Comparison of ENCODE assay signal across 8 mouse cellular contexts in the genomic region with DNA sequence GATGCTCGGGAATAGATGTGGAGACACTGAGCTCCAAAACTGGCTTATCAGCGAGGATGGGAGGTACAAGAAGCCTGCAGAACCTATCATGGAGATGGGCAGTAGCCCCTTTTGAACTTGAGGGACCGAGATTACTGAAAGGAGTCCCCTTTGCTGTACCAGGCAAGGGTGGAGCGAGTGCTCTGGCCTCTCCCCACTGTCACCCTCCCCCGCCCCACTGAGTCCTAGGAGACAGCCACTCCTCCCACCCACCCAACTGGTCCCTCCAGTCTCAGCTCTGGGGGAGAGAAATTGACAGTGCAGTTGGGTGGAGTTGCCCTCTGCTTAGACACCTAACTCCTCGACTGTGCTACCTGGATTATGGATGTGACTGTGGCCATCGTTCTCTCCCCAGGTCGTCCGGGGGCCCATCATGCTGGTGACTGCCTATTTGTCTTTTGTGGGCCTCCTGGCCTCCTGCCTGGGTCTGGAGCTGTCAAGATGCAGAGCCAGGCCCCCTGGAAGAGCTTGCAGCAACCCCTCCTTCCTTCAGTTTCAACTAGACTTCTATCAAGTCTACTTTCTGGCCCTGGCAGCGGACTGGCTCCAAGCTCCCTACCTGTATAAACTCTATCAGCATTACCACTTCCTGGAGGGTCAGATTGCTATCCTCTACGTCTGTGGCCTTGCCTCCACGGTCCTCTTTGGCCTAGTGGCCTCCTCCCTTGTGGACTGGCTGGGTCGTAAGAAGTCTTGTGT. TPM values are rescaled to one million over a fixed set of nuclear protein-coding genes. Genes with fewer than 3 reads are reported as not detected.
A peak's percentile ranks its signal among the peaks of the same experiment; 100 is the strongest.
DNase-seq lines count a peak whose midpoint lies in the region; ATAC-seq and TF ChIP-seq lines count a peak whose summit lies in the region.
"Had no signal": no experiment of that assay in that cellular context is flagged by ENCODE, and none has a peak within 500 bp of the region (broad histone marks: within the 10 kb centered on the region; RNA-seq: fewer than 3 reads in every experiment).

No protein-coding gene starts in this region.

- peak overlapping the region; percentile 66 for H3K9ac ChIP-seq in neural tube, embryonic 11.5 days (ENCODE audit: low read length)
- H3K9ac ChIP-seq in hindbrain, embryonic 14.5 days, result peak overlapping the region; percentile 77
- peak overlapping the region; percentile 74 for H3K9ac ChIP-seq in midbrain, embryonic 12.5 days (replicated peaks)

- no peak; the same call in 1 of the 2 replicates for ATAC-seq in neural tube, embryonic 11.5 days (ENCODE audit: insufficient read depth, low FRiP score, low TSS enrichment)
- ATAC-seq in hindbrain, embryonic 14.5 days (ENCODE audit: low FRiP score), result no peak
- peak; percentile 35; the same call in 1 of the 2 replicates for ATAC-seq in midbrain, embryonic 12.5 days (ENCODE audit: low FRiP score, low read depth)

- H3K27me3 ChIP-seq in neural tube, embryonic 11.5 days (ENCODE audit: control insufficient read depth, insufficient read depth, low read length), result no peaks in the 10 kb centered on the region
- H3K27me3 ChIP-seq in hindbrain, embryonic 14.5 days (ENCODE audit: control insufficient read depth, insufficient read depth, low read length), result no peaks in the 10 kb centered on the region
- H3K27me3 ChIP-seq in midbrain, embryonic 12.5 days, result no peaks in the 10 kb centered on the region

- intact Hi-C loops in left cerebral cortex, postnatal 4 days (cut with DNase I), result no loop called here

- no peak for TF ChIP-seq CTCF in cortical plate, adult 2 months (IDR thresholded peaks at IDR 0.05; ENCODE audit: extremely low read depth, insufficient read depth, low read length)

- no peak for DNase-seq in neural tube, embryonic 11.5 days (ENCODE audit: low spot score)
- DNase-seq in neural tube, embryonic 10.5 days (ENCODE audit: extremely low spot score, low spot score), result no peak
- DNase-seq in hindbrain, embryonic 14.5 days (ENCODE audit: low spot score), result no peak
- DNase-seq in layer of hippocampus, adult 8-10 months (ENCODE audit: low spot score in 2 of 2), result no peak
- no peak for DNase-seq in left cerebral cortex, postnatal 4 days

- no peaks in the 10 kb centered on the region for H3K9me3 ChIP-seq in neural tube, embryonic 11.5 days (ENCODE audit: control insufficient read depth, low read length)
- no peaks in the 10 kb centered on the region for H3K9me3 ChIP-seq in hindbrain, embryonic 14.5 days (ENCODE audit: control insufficient read depth, low read length)
- no peaks in the 10 kb centered on the region for H3K9me3 ChIP-seq in midbrain, embryonic 12.5 days

- peak overlapping the region; percentile 89 for H3K4me2 ChIP-seq in neural tube, embryonic 11.5 days (ENCODE audit: low read depth)
- H3K4me2 ChIP-seq in hindbrain, embryonic 14.5 days (replicated peaks), result peak overlapping the region; percentile 94
- H3K4me2 ChIP-seq in midbrain, embryonic 12.5 days (replicated peaks), result peak overlapping the region; percentile 95

- peaks cover 7% of the 10 kb centered on the region; the same call in 1 of the 2 replicates for H3K4me1 ChIP-seq in neural tube, embryonic 11.5 days (ENCODE audit: control insufficient read depth, insufficient read depth, low read length)
- H3K4me1 ChIP-seq in cortical plate, adult 2 months (ENCODE audit: control insufficient read depth, insufficient read depth, low read length), result 0 out of 2 replicates have a peak, but pooled peaks cover 2% of the 10 kb centered on the region
- H3K4me1 ChIP-seq in hindbrain, embryonic 14.5 days (replicated peaks; ENCODE audit: control insufficient read depth, insufficient read depth, low read length), result peaks cover 9% of the 10 kb centered on the region
- peaks cover 16% of the 10 kb centered on the region for H3K4me1 ChIP-seq in midbrain, embryonic 12.5 days

- peak; percentile 55; the same call in 1 of the 2 replicates for TF ChIP-seq POLR2A in cortical plate, adult 2 months (IDR thresholded peaks at IDR 0.05; ENCODE audit: extremely low read depth, insufficient read depth, low read length)

- H3K36me3 ChIP-seq in neural tube, embryonic 11.5 days (ENCODE audit: control insufficient read depth, insufficient read depth, low read length), result peaks cover 2% of the 10 kb centered on the region; the same call in 1 of the 2 replicates
- peaks cover 26% of the 10 kb centered on the region for H3K36me3 ChIP-seq in hindbrain, embryonic 14.5 days (replicated peaks; ENCODE audit: control insufficient read depth, insufficient read depth)
- peaks cover 26% of the 10 kb centered on the region for H3K36me3 ChIP-seq in midbrain, embryonic 12.5 days

- H3K4me3 ChIP-seq in neural tube, embryonic 11.5 days (ENCODE audit: low read depth, low read length), result peak overlapping the region; percentile 67
- H3K4me3 ChIP-seq in cortical plate, adult 2 months (ENCODE audit: insufficient read depth, low read length), result peak overlapping the region; percentile 90
- peak overlapping the region; percentile 74 for H3K4me3 ChIP-seq in hindbrain, embryonic 14.5 days (replicated peaks; ENCODE audit: low read length)
- peak overlapping the region; percentile 79 for H3K4me3 ChIP-seq in midbrain, embryonic 12.5 days

- H3K27ac ChIP-seq in neural tube, embryonic 11.5 days (ENCODE audit: low read depth, low read length), result peak overlapping the region; percentile 63; the same call in 1 of the 2 replicates
- peak overlapping the region; percentile 87 for H3K27ac ChIP-seq in cortical plate, adult 2 months (ENCODE audit: insufficient read depth, low read length)
- peak overlapping the region; percentile 80 for H3K27ac ChIP-seq in hindbrain, embryonic 14.5 days
- H3K27ac ChIP-seq in midbrain, embryonic 12.5 days (replicated peaks), result peak overlapping the region; percentile 83; the same call in 1 of the 2 replicates

- 34% methylated on average over 13 of the region's 13 CpGs for WGBS in neural tube, embryonic 11.5 days
- 35% methylated on average over 13 of the region's 13 CpGs for WGBS in hindbrain, embryonic 14.5 days
- WGBS in midbrain, embryonic 12.5 days, result 33% methylated on average over 12 of the region's 13 CpGs

RNA-seq across cellular contexts. Expression of a gene that starts 0.7 kb away (rescaled TPM):
- polyA plus RNA-seq in neural tube, embryonic 11.5 days (2014; fragmentation: Nextera tagmentation; extraction: Ambion mirVana), result 59.7 and 66.7 TPM in 2 replicates
- 54.0 and 55.5 TPM in 2 replicates for polyA plus RNA-seq in cortical plate, adult 2 months (2012; rRNA removed)
- 60.6 and 61.8 TPM in 2 replicates for polyA plus RNA-seq in hindbrain, embryonic 14.5 days (2014; fragmentation: Nextera tagmentation; extraction: Ambion mirVana)
- 51.9 and 57.7 TPM in 2 replicates for polyA plus RNA-seq in midbrain, embryonic 12.5 days (2016; fragmentation: Nextera tagmentation; extraction: Ambion mirVana)
- 10 to 100 TPM; 36.9 to 41.8 (median 38.5) TPM for total RNA-seq in layer of hippocampus, adult 8-10 months (2022)
- 10 to 100 TPM; 31.4 to 33.7 TPM for total RNA-seq in left cerebral cortex, postnatal 4 days (2021)

RNA-seq across cellular contexts. Expression of a gene that starts 9.6 kb away (rescaled TPM):
- 0.20 and 0.39 TPM in 2 replicates for polyA plus RNA-seq in neural tube, embryonic 11.5 days (2014; fragmentation: Nextera tagmentation; extraction: Ambion mirVana)
- 0.04 and 0.15 TPM in 2 replicates for polyA plus RNA-seq in cortical plate, adult 2 months (2012; rRNA removed)
- not detected in 2 replicates for polyA plus RNA-seq in hindbrain, embryonic 14.5 days (2014; fragmentation: Nextera tagmentation; extraction: Ambion mirVana)
- polyA plus RNA-seq in midbrain, embryonic 12.5 days (2016; fragmentation: Nextera tagmentation; extraction: Ambion mirVana), result 0.26 and 0.28 TPM in 2 replicates
- under 1 TPM in 1 of 4 experiments, not detected in 3; 0.16 TPM for total RNA-seq in layer of hippocampus, adult 8-10 months (2022)
- total RNA-seq in left cerebral cortex, postnatal 4 days (2021), result not detected
- total RNA-seq: common myeloid progenitor, adult 5-6 weeks had no signal

RNA-seq across cellular contexts. Expression of a gene that starts 16.1 kb away (rescaled TPM):
- 36.2 and 37.9 TPM in 2 replicates for polyA plus RNA-seq in neural tube, embryonic 11.5 days (2014; fragmentation: Nextera tagmentation; extraction: Ambion mirVana)
- 0.52 and 1.6 TPM in 2 replicates for polyA plus RNA-seq in cortical plate, adult 2 months (2012; rRNA removed)
- polyA plus RNA-seq in hindbrain, embryonic 14.5 days (2014; fragmentation: Nextera tagmentation; extraction: Ambion mirVana), result 6.8 and 7.0 TPM in 2 replicates
- polyA plus RNA-seq in midbrain, embryonic 12.5 days (2016; fragmentation: Nextera tagmentation; extraction: Ambion mirVana), result 33.6 and 38.4 TPM in 2 replicates
- total RNA-seq in layer of hippocampus, adult 8-10 months (2022), result 1 to 10 TPM in 2 of 4 experiments, under 1 TPM in 2; 0.67 to 2.4 (median 1.1) TPM
- 1 to 10 TPM; 8.5 to 9.9 TPM for total RNA-seq in left cerebral cortex, postnatal 4 days (2021)

RNA-seq across cellular contexts. Expression of a gene that starts 22.6 kb away (rescaled TPM):
- 24.0 and 26.4 TPM in 2 replicates for polyA plus RNA-seq in neural tube, embryonic 11.5 days (2014; fragmentation: Nextera tagmentation; extraction: Ambion mirVana)
- 11.3 and 12.3 TPM in 2 replicates for polyA plus RNA-seq in cortical plate, adult 2 months (2012; rRNA removed)
- polyA plus RNA-seq in hindbrain, embryonic 14.5 days (2014; fragmentation: Nextera tagmentation; extraction: Ambion mirVana), result 6.2 and 6.7 TPM in 2 replicates
- polyA plus RNA-seq in midbrain, embryonic 12.5 days (2016; fragmentation: Nextera tagmentation; extraction: Ambion mirVana), result 13.6 and 19.2 TPM in 2 replicates
- total RNA-seq in layer of hippocampus, adult 8-10 months (2022), result 10 to 100 TPM; 14.5 to 20.7 (median 16.5) TPM
- 10 to 100 TPM; 15.9 to 16.9 TPM for total RNA-seq in left cerebral cortex, postnatal 4 days (2021)

RNA-seq across cellular contexts. Expression of a gene that starts 46.0 kb away (rescaled TPM):
- 386 and 396 TPM in 2 replicates for polyA plus RNA-seq in neural tube, embryonic 11.5 days (2014; fragmentation: Nextera tagmentation; extraction: Ambion mirVana)
- polyA plus RNA-seq in cortical plate, adult 2 months (2012; rRNA removed), result 466 and 495 TPM in 2 replicates
- polyA plus RNA-seq in hindbrain, embryonic 14.5 days (2014; fragmentation: Nextera tagmentation; extraction: Ambion mirVana), result 518 and 626 TPM in 2 replicates
- polyA plus RNA-seq in midbrain, embryonic 12.5 days (2016; fragmentation: Nextera tagmentation; extraction: Ambion mirVana), result 363 and 378 TPM in 2 replicates
- 100 to 1,000 TPM; 400 to 493 (median 445) TPM for total RNA-seq in layer of hippocampus, adult 8-10 months (2022)
- 100 to 1,000 TPM; 390 to 395 TPM for total RNA-seq in left cerebral cortex, postnatal 4 days (2021)
